8 mouse cellular contexts compared by ENCODE assay signal in genomic region chr2:38591751-38592459, GRCm38 (mm10). TPM values are rescaled to one million over a fixed set of nuclear protein-coding genes. Genes with fewer than 3 reads are reported as not detected.
DNase-seq lines count a peak whose midpoint lies in the region.

No protein-coding gene starts in this region.

- peak; percentile 78 for DNase-seq in heart, adult 11 months
- DNase-seq in heart, adult 8-10 months (ENCODE audit: low spot score) = no peak
- DNase-seq in ovary, postnatal 14 days (ENCODE audit: low spot score) = peak; percentile 8
- no peak for DNase-seq in ovary, adult 18-20 months (ENCODE audit: low spot score)
- DNase-seq in embryo, embryonic 10.5 days (ENCODE audit: low spot score) = peak; percentile 46
- peak; percentile 37 to 50 for DNase-seq in layer of hippocampus, postnatal 10 days (ENCODE audit: low spot score in 2 of 2)
- no peak for DNase-seq in urinary bladder, postnatal 25 days (ENCODE audit: low spot score)
- DNase-seq in T-cell, adult 2 months (ENCODE audit: low spot score) = no peak

RNA-seq across cellular contexts. Expression of gene Psmb7, which starts 52.0 kb away (rescaled TPM):
- 100 to 1,000 TPM; 221 to 264 (median 236) TPM for total RNA-seq in heart, adult 8-10 months (2022)
- 100 to 1,000 TPM; 250 to 255 TPM for total RNA-seq in layer of hippocampus, postnatal 10 days (2021)

Comparison
In these comparisons a context has a peak if more than half of its experiments do, and no peak if none do; other contexts are left out.
1. DNase-seq: peak in heart, adult 11 months (single experiment), ovary, postnatal 14 days (single experiment), embryo, embryonic 10.5 days (single experiment) and layer of hippocampus, postnatal 10 days (2 of 2); none in heart, adult 8-10 months (single experiment), ovary, adult 18-20 months (single experiment), urinary bladder, postnatal 25 days (single experiment) and T-cell, adult 2 months (single experiment).